Mouse (Mus musculus) embryo, embryonic 11.5 days (tissue): Measurements from ENCODE around the gene Banf1.
"Not testable (repeated sequence)": the region's sequence is repeated elsewhere in the genome, so short reads cannot be mapped to it uniquely, and the experiment has no call there.

Experiments
- DNase-seq: peaks from one replicate; pipeline ENCODE4 v3.0.0-alpha.2; 2012; ENCODE audit warnings: low read depth, low spot score

Banf1 gene

GRCm38 (mm10) chr19:5374177-5374576, 7.2 kb upstream of the Banf1 start:
- DNase-seq, result no peak

- DNase-seq, result no peak
Observed at GRCm38 (mm10) chr19:5372724-5373123, 5.8 kb upstream of the Banf1 start.

- no peak for DNase-seq
Observed at GRCm38 (mm10) chr19:5370932-5371331, 4.0 kb upstream of the Banf1 start.

GRCm38 (mm10) chr19:5367455-5367854, 487 bp upstream of the Banf1 start:
- DNase-seq, result no peak

- DNase-seq, result peak; percentile 95
Observed at GRCm38 (mm10) chr19:5366175-5367052, 554 bp downstream of the Banf1 start, which contains the start of gene Eif1ad. Gene Eif1ad (plus strand): TSS chr19:5366741.

GRCm38 (mm10) chr19:5365751-5366150, 1.2 kb downstream of the Banf1 start:
- no peak for DNase-seq

- DNase-seq, result no peak
Observed at GRCm38 (mm10) chr19:5364124-5364523, 2.8 kb downstream of the Banf1 start.

- no peak for DNase-seq
Observed at GRCm38 (mm10) chr19:5362186-5362585, 4.8 kb downstream of the Banf1 start.

- no peak for DNase-seq
Observed at GRCm38 (mm10) chr19:5356080-5356479, 10.9 kb downstream of the Banf1 start.

GRCm38 (mm10) chr19:5353609-5354008, 13.4 kb downstream of the Banf1 start:
- DNase-seq, result no peak

GRCm38 (mm10) chr19:5349502-5349873, 17.5 kb downstream of the Banf1 start, which contains the start of gene Cst6:
Gene Cst6 (minus strand): TSS chr19:5349574.
- not testable (repeated sequence) for DNase-seq

- no peak for DNase-seq
Observed at GRCm38 (mm10) chr19:5348526-5349501, 18.2 kb downstream of the Banf1 start.

- DNase-seq, result no peak
Observed at GRCm38 (mm10) chr19:5348064-5348463, 18.9 kb downstream of the Banf1 start.

- DNase-seq, result no peak
Observed at GRCm38 (mm10) chr19:5345297-5346131, 21.5 kb downstream of the Banf1 start.

GRCm38 (mm10) chr19:5341360-5341759, 25.6 kb downstream of the Banf1 start:
- no peak for DNase-seq

- peak; percentile 48 for DNase-seq
Observed at GRCm38 (mm10) chr19:5337975-5338374, 29.0 kb downstream of the Banf1 start.

GRCm38 (mm10) chr19:5335441-5335840, 31.5 kb downstream of the Banf1 start, which contains the start of gene Catsper1:
Gene Catsper1 (plus strand): TSS chr19:5335741.
- DNase-seq, result no peak

- no peak for DNase-seq
Observed at GRCm38 (mm10) chr19:5334741-5335140, 32.2 kb downstream of the Banf1 start.

- DNase-seq, result no peak
Observed at GRCm38 (mm10) chr19:5327970-5328369, 39.0 kb downstream of the Banf1 start.

- DNase-seq, result no peak
Observed at GRCm38 (mm10) chr19:5323801-5324200, 43.2 kb downstream of the Banf1 start.
